Mouse (Mus musculus) spleen, postnatal 4 days (tissue): ENCODE measurements at regions not wholly inside any gene's neighbourhood (a gene's known extent, or its start where the extent isn't known, plus 50 kb on each side); places are given as distances from the start of the nearest gene placed in this dataset.

Experiments
- DNase-seq, 2 experiments: peaks; one replicate each; pipeline ENCODE4 v3.0.0; 2022; ENCODE audit warnings: low spot score in 2 of 2

GRCm38 (mm10) chr3:83552516-83553139 is 213.5 kb upstream of the Sfrp2 start:
- no peak for DNase-seq

DNA sequence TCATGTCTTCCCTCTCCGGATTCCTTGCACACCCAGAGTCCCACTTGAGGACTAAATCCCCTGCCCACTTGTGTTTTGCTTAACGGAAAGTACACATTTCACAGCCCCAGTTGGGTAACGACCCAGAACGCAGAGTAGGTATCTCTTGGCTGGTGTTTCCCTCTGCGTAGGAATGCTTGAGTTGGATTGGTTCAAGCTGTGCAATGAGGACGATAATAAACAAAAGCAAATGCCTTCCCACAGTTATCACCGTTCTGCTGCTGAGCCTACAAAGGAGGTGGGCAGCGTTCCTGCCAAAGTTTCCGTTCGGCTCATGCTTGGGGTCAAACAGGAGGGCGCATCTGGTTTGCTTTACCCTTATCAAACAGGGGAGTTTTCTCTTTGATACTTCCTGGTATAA is 212.3 kb upstream of the Sfrp2 start:
- no peak for DNase-seq

DNA sequence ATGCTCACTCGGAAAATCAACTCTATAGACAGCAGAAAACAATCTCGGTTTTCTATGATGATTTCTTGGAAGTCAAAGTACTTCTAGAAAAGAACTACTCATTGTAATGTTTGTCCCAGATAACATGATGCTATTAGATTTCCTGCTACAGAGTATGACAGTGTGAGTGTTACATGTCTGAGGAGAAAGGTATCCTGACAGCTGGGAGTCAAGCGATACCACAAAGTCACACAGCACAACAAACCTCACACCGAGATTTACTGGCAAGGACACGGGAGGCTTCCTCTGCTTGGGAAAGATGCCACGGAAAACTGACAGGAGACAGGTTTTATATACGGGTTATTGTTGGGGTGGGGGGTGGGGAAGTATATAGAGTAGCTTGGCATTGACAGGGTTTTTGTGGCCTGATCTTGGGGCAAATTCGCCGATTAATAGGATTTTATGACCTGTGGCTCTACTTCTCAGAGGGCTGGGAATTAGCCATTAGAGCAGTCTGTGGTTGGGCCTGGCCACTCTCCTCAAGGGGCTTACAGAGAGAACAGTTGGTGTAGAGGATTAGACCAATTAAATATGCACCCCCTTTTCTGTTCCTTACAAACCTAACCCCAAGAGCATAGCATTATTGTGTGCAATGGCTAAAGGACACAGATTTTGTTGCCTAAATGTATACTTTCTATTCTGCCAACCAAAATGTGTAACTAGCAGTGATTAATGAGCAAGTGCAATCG is 209.2 kb upstream of the Sfrp2 start:
- no peak for DNase-seq

GRCm38 (mm10) chr3:83562026-83562425 is 204.1 kb upstream of the Sfrp2 start:
- DNase-seq, result no peak

GRCm38 (mm10) chr3:83575526-83575925 is 190.6 kb upstream of the Sfrp2 start:
- no peak for DNase-seq

- no peak for DNase-seq
Observed at GRCm38 (mm10) chr3:83576155-83576554, 190.0 kb upstream of the Sfrp2 start.

- DNase-seq, result no peak
Observed at GRCm38 (mm10) chr3:83580766-83581165, 185.4 kb upstream of the Sfrp2 start.

DNA sequence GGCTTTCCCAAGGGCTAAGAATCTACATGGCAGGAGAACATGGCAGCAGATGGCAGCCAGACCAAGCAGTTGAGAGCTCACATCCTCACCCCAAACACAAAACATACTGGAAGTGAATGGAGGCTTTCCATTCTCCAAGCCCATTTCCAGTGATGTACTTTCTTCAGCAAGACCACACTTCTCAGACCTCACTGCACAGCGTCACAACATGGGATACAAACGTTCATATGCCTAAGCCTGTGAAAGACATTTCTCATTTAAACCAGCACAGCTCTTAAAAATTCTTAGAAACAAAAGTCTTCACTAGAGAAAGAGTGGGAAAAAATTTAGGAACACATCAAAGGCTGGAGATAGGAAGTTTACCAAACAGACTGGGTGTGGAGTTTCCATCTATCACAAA is 183.9 kb upstream of the Sfrp2 start:
- no peak for DNase-seq

- no peak for DNase-seq
Observed at GRCm38 (mm10) chr3:83583071-83583672, 182.9 kb upstream of the Sfrp2 start.

DNA sequence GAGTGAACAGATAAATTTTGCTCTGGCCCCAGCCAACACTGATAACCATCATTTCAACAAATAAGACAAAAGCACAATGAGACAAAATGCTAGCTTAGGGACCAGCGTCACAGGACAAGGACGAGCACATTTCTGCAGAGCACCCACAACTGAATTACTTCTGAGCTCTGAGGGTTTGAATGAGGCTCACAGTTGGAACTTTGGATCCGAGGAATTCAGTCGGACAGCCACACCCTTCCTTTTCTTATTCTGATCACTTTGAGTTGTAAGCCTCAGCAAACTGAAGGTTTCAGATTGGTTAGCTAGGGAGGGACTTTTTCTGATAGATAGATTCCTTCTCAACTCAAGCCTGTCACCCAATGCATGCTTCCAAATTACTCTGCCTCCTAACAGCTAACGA is 180.0 kb upstream of the Sfrp2 start:
- DNase-seq, result no peak

- DNase-seq, result no peak
Observed at GRCm38 (mm10) chr3:83586551-83586950, 179.6 kb upstream of the Sfrp2 start.

DNA sequence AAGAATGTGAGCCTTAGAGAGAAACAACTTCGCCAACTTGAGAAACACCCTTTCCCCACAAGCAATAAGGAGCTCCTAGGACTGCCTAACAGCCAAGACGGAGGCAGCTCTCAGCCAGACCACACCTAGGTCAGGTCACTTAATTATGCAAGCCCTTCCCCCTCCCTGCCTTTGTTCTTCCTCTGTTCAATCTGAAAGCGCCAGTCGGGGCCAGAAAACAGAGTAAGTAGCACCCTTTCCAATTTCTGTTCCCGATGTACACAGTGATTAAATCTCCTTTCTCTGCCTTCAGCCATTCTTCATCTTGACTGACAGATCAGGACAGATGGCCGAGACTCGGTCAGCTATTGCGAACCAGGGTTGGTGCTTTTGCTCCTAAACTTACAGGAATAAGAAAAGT is 177.0 kb upstream of the Sfrp2 start:
- DNase-seq, result no peak

GRCm38 (mm10) chr3:83591206-83591605 is 174.9 kb upstream of the Sfrp2 start:
- DNase-seq, result no peak

GRCm38 (mm10) chr3:83593321-83593720 is 172.8 kb upstream of the Sfrp2 start:
- no peak for DNase-seq

GRCm38 (mm10) chr3:83601506-83601905 is 164.6 kb upstream of the Sfrp2 start:
- DNase-seq, result no peak

- DNase-seq, result no peak
Observed at GRCm38 (mm10) chr3:83609095-83609770, 156.9 kb upstream of the Sfrp2 start.

GRCm38 (mm10) chr3:83620435-83620834 is 145.7 kb upstream of the Sfrp2 start:
- DNase-seq, result no peak

GRCm38 (mm10) chr3:83633032-83633431 is 133.1 kb upstream of the Sfrp2 start:
- DNase-seq, result no peak

DNA sequence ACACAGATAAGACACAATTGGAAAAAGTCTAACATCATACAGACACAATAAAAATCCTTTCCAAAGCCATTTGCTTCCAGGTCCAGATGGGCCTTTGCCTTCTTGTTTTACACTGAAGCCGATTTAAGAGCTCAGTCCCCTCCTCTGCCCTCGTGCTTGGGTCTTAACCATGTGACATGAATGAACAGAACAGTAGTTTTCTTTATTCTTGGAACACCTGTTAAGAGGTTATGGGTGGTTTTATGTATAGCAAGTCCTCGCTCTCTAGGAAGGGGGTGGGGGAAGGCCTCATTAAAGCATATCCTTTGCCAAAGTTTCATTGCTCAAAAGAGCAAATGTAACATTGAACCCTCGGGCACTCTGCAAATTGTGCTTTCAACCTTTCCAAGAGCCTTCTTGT is 125.7 kb upstream of the Sfrp2 start:
- no peak for DNase-seq

DNA sequence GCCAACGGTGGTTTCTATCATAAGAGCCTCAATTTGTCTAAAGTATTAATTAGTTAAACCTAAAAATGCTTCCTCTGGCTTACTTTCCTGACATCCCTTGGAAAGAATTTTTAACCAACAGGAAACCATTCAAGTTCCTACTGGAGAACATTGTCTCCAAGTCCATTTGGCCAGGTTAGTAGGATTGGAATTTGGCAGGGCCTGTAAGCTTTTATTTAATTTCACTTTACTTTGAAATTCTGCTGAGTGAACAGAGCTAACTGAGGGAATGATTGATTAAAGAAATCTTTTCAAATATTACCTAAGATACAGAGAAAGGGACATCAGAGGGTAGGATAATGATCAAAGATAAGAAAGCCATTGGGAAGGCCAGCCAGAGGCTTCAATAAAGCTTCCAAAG is 102.4 kb upstream of the Sfrp2 start:
- DNase-seq, result no peak

GRCm38 (mm10) chr3:83676147-83676546 is 90.0 kb upstream of the Sfrp2 start:
- DNase-seq, result no peak

DNA sequence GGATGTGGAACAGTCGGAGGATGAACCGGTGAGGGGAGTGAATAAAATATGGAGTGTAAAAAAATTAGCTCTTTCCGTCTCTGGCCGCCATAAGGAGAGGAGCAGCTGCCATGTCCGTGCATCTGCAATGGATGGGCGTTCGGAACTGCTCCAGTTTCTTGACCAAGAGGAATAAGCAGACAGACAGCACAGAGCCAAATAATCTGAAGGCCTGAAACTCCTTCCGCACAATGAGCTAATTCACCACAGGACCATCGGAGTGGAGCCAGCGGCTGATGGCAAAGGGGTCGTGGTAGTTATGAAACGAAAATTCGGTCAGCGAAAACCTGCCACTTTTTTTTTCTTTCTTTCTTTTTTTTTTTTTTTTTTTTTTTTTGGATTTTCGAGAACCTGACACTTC is 79.5 kb upstream of the Sfrp2 start:
- no peak for DNase-seq

GRCm38 (mm10) chr3:83687503-83687902 is 78.6 kb upstream of the Sfrp2 start:
- no peak for DNase-seq
